31 mouse cellular contexts compared by ENCODE assay signal in the genomic region with DNA sequence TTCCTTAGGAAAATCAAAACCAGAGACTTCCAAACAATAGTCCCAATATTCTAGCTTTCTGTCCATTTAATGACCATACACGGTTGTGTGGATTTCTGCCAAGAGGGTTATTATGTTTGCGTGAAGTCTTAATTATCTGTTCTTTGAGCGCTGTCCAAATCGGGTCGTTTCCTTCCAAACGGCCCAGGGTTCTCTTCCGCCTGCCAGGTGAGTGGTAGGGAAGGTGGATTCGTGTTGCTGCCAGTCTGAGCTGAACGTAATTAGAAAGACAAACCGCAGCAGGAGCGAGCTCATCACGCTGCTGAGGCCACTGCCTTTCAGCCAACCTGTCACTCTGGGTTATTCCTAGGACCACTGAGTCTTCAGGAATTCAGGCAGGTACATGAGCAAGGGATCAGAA. TPM values are rescaled to one million over a fixed set of nuclear protein-coding genes. Genes with fewer than 3 reads are reported as not detected.
DNase-seq lines count a peak whose midpoint lies in the region; ATAC-seq and TF ChIP-seq lines count a peak whose summit lies in the region.
"Had no signal": no experiment of that assay in that cellular context is flagged by ENCODE, and none has a peak within 500 bp of the region (broad histone marks: within the 10 kb centered on the region; RNA-seq: fewer than 3 reads in every experiment).

No protein-coding gene starts in this region.

- peak; percentile 29 for DNase-seq in cerebellum, adult 11-12 months
- no peak for DNase-seq in cerebellum, adult 8-10 months
- DNase-seq in hindbrain, postnatal 0 days (ENCODE audit: low spot score) = peak; percentile 73
- DNase-seq in hindbrain, embryonic 11.5 days (ENCODE audit: low spot score) = no peak
- peak; percentile 62 for DNase-seq in brain, embryonic 14.5 days (ENCODE audit: low read depth)
- peak; percentile 44 to 58 for DNase-seq in cerebellum, postnatal 25 days
- DNase-seq in layer of hippocampus, adult 9-11 months = no peak
- no peak for DNase-seq in heart, postnatal 4 days
- DNase-seq: adrenal gland, postnatal 14 days; gastrocnemius, postnatal 14 days; heart, postnatal 14 days; kidney, adult 2 months; kidney, postnatal 4 days; layer of hippocampus, postnatal 36 days; liver; lung, adult 2 months; lung, postnatal 10 days had no signal

- H3K4me1 ChIP-seq in hindbrain, postnatal 0 days (ENCODE audit: insufficient read depth, low read length) = no peaks in the 10 kb centered on the region
- H3K4me1 ChIP-seq in hindbrain, embryonic 11.5 days (replicated peaks; ENCODE audit: control insufficient read depth, insufficient read depth, low read length) = no peaks in the 10 kb centered on the region

- TF ChIP-seq CTCF in hindbrain, postnatal 0 days (IDR thresholded peaks at IDR 0.05; ENCODE audit: low read depth) = no peak
- TF ChIP-seq CTCF in brain, embryonic 14.5 days (IDR thresholded peaks at IDR 0.05; ENCODE audit: borderline replicate concordance, extremely low read depth, insufficient read depth, insufficient read length) = no peak

- H3K9me3 ChIP-seq in hindbrain, postnatal 0 days (ENCODE audit: low read length) = no peaks in the 10 kb centered on the region
- H3K9me3 ChIP-seq in hindbrain, embryonic 11.5 days (ENCODE audit: control insufficient read depth, low read length) = no peaks in the 10 kb centered on the region
- H3K9me3 ChIP-seq: embryonic facial prominence, embryonic 15.5 days; forebrain, embryonic 12.5 days; G1E; intestine, embryonic 15.5 days; neural tube, embryonic 13.5 days; stomach, embryonic 15.5 days had no signal

- H3K36me3 ChIP-seq in hindbrain, postnatal 0 days (ENCODE audit: insufficient read depth, low read length) = no peaks in the 10 kb centered on the region
- no peaks in the 10 kb centered on the region for H3K36me3 ChIP-seq in hindbrain, embryonic 11.5 days (ENCODE audit: control insufficient read depth, insufficient read depth, low read length)
- H3K36me3 ChIP-seq: embryonic facial prominence, embryonic 15.5 days; forebrain, embryonic 12.5 days; intestine, embryonic 15.5 days; stomach, embryonic 15.5 days had no signal

- TF ChIP-seq POLR2A in brain, embryonic 14.5 days (IDR thresholded peaks at IDR 0.05; ENCODE audit: borderline replicate concordance, extremely low read depth, insufficient read depth, insufficient read length, poor library complexity, severe bottlenecking) = no peak

- WGBS in hindbrain, postnatal 0 days = 40% methylated on average over 12 of the region's 12 CpGs
- 87% methylated on average over 12 of the region's 12 CpGs for WGBS in hindbrain, embryonic 11.5 days

- H3K4me2 ChIP-seq in hindbrain, postnatal 0 days (ENCODE audit: low read depth, low read length) = no peak overlapping the region
- H3K4me2 ChIP-seq in hindbrain, embryonic 11.5 days (replicated peaks; ENCODE audit: low read depth, low read length) = no peak overlapping the region
- H3K4me2 ChIP-seq: embryonic facial prominence, embryonic 15.5 days; forebrain, embryonic 12.5 days; hindbrain, embryonic 14.5 days; intestine, embryonic 15.5 days; neural tube, embryonic 13.5 days; stomach, embryonic 15.5 days had no signal

- no peak overlapping the region for H3K4me3 ChIP-seq in hindbrain, postnatal 0 days (ENCODE audit: low read length)
- no peak overlapping the region for H3K4me3 ChIP-seq in hindbrain, embryonic 11.5 days (ENCODE audit: low read depth, low read length)
- H3K4me3 ChIP-seq: embryonic facial prominence, embryonic 15.5 days; forebrain, embryonic 12.5 days; intestine, embryonic 15.5 days; neural tube, embryonic 13.5 days; stomach, embryonic 15.5 days had no signal

- no peak overlapping the region for H3K9ac ChIP-seq in hindbrain, postnatal 0 days (replicated peaks; ENCODE audit: low read length)
- H3K9ac ChIP-seq in hindbrain, embryonic 11.5 days (ENCODE audit: low read depth, low read length) = no peak overlapping the region
- H3K9ac ChIP-seq: embryonic facial prominence, embryonic 15.5 days; forebrain, embryonic 12.5 days; hindbrain, embryonic 14.5 days; intestine, embryonic 15.5 days; liver, embryonic 14.5 days; neural tube, embryonic 13.5 days; stomach, embryonic 15.5 days had no signal

- no peak overlapping the region for H3K27ac ChIP-seq in hindbrain, postnatal 0 days
- H3K27ac ChIP-seq in hindbrain, embryonic 11.5 days (ENCODE audit: low read depth, low read length) = no peak overlapping the region
- H3K27ac ChIP-seq: embryonic facial prominence, embryonic 15.5 days; forebrain, embryonic 12.5 days; hindbrain, embryonic 14.5 days; intestine, embryonic 15.5 days; liver, embryonic 14.5 days; neural tube, embryonic 13.5 days; stomach, embryonic 15.5 days had no signal

- H3K27me3 ChIP-seq in hindbrain, postnatal 0 days (ENCODE audit: insufficient read depth, low read length) = no peaks in the 10 kb centered on the region
- no peaks in the 10 kb centered on the region for H3K27me3 ChIP-seq in hindbrain, embryonic 11.5 days (ENCODE audit: control insufficient read depth, insufficient read depth, low read length)
- H3K27me3 ChIP-seq: embryonic facial prominence, embryonic 15.5 days; forebrain, embryonic 12.5 days; intestine, embryonic 15.5 days; neural tube, embryonic 13.5 days; stomach, embryonic 15.5 days had no signal

- ATAC-seq in hindbrain, postnatal 0 days = peak; percentile 72
- ATAC-seq in hindbrain, embryonic 11.5 days (ENCODE audit: low FRiP score) = no peak
- ATAC-seq: intestine, embryonic 15.5 days had no signal

RNA-seq across cellular contexts. Expression of a gene that starts 53.9 kb away (rescaled TPM):
- total RNA-seq in hindbrain, postnatal 0 days (2014; rRNA removed) = not detected in 2 replicates
- not detected in 2 replicates for polyA plus RNA-seq in hindbrain, postnatal 0 days (2015; fragmentation: Nextera tagmentation; extraction: Ambion mirVana)
- polyA plus RNA-seq in hindbrain, embryonic 11.5 days (2014; fragmentation: Nextera tagmentation; extraction: Ambion mirVana) = not detected in 2 replicates
- not detected in 2 replicates for polyA plus RNA-seq in brain, embryonic 14.5 days (2012; rRNA removed)
- not detected for total RNA-seq in heart, postnatal 4 days (2021)
- total RNA-seq: adrenal gland, postnatal 14 days; common myeloid progenitor, adult 5-6 weeks; gastrocnemius, postnatal 14 days; granulocyte monocyte progenitor cell, adult 5-6 weeks; heart, postnatal 14 days; layer of hippocampus, adult 8-10 months; layer of hippocampus, postnatal 36 days had no signal
- polyA plus RNA-seq: embryonic facial prominence, embryonic 15.5 days; forebrain, embryonic 12.5 days; G1E; heart, embryonic 14.5 days; hindbrain, embryonic 14.5 days; intestine, embryonic 15.5 days; kidney, adult 2 months; kidney, embryonic 16.5 days; limb, embryonic 11.5 days; liver, embryonic 14.5 days; lung, adult 2 months; neural tube, embryonic 13.5 days; stomach, embryonic 15.5 days had no signal

Comparison
In these comparisons a context has a peak if more than half of its experiments do, and no peak if none do; other contexts are left out.
1. DNase-seq: peak in cerebellum, adult 11-12 months (single experiment), hindbrain, postnatal 0 days (single experiment), brain, embryonic 14.5 days (single experiment) and cerebellum, postnatal 25 days (2 of 2); none in cerebellum, adult 8-10 months (single experiment), hindbrain, embryonic 11.5 days (single experiment), layer of hippocampus, adult 9-11 months (single experiment) and heart, postnatal 4 days (single experiment).